Mouse (Mus musculus) heart, postnatal 0 days (tissue): Measurements from ENCODE around the gene Hist1h3e.
"Not testable (repeated sequence)": the region's sequence is repeated elsewhere in the genome, so short reads cannot be mapped to it uniquely, and the experiment has no call there.

Experiments
- CTCF ChIP-seq: IDR thresholded peaks from 2 replicates; pipeline ENCODE4 v1.5.1; 2016; ENCODE audit warnings: antibody characterized with exemption, control low read depth, low read depth
- EP300 ChIP-seq: IDR thresholded peaks from 2 replicates; pipeline ENCODE4 v1.6.1; 2016; ENCODE audit warnings: antibody characterized with exemption, low read depth

DNA sequence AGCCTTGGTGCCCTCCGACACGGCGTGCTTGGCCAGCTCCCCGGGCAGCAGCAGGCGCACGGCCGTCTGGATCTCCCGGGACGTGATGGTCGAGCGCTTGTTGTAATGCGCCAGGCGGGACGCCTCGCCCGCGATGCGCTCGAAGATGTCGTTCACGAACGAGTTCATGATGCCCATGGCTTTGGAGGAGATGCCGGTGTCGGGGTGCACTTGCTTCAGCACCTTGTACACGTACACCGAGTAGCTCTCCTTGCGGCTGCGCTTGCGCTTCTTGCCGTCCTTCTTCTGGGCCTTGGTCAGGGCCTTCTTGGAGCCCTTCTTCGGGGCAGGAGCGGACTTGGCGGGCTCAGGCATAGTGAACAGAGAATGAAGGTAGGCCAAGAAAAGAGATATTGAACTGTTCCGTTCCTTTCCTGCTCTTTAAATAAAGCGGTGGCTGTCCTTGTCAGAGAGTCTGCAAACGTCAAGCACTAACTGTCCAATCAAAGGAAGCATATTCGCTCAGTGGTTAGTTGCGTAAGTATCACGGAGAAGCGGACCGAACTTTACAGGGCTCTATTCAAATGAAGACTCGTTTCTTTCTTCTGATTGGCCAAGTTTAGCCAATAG is 19.1 kb downstream of the Hist1h3e start, which contains the start of gene Hist1h2bh:
- TF ChIP-seq CTCF, EP300: not testable (repeated sequence)
